Mouse (Mus musculus) lung, embryonic 16.5 days (tissue): ENCODE results near the gene Rgs11. TPM values are rescaled to one million over a fixed set of nuclear protein-coding genes. Genes with fewer than 3 reads are reported as not detected.

Experiments used
- ATAC-seq: fragments of 200-750 bp; cut with Nextera tagmentation; 2 replicates; pipeline ENCODE4 v1.8.0; 2017; ENCODE audit warnings: low read depth, mild to moderate bottlenecking, moderate library complexity
- H3K27ac ChIP-seq: fragments of 300-500 bp; sonication (generic); 2 replicates; pipeline ENCODE4 v1.5.1; 2014; ENCODE audit warnings: mild to moderate bottlenecking, control low read depth, low read length
- H3K27me3 ChIP-seq: fragments of 300-500 bp; sonication (generic); 2 replicates; pipeline ENCODE4 v1.6.1; 2014; ENCODE audit warnings: low read depth, low read length, mixed read lengths; ENCODE audit not compliant: control insufficient read depth, insufficient read depth
- H3K36me3 ChIP-seq: fragments of 300-500 bp; sonication (generic); 2 replicates; pipeline ENCODE4 v1.6.1; 2014; ENCODE audit warnings: low read length; ENCODE audit not compliant: control insufficient read depth, insufficient read depth
- H3K4me1 ChIP-seq: fragments of 300-500 bp; sonication (generic); replicated peaks from 2 replicates; pipeline ENCODE4 v1.6.1; 2014; ENCODE audit warnings: low read length, mixed read lengths; ENCODE audit not compliant: control insufficient read depth, insufficient read depth
- H3K4me2 ChIP-seq: fragments of 300-500 bp; sonication (generic); 2 replicates; pipeline ENCODE4 v1.6.1; 2014; ENCODE audit warnings: low read depth, low read length, control low read depth
- H3K4me3 ChIP-seq: fragments of 300-500 bp; sonication (generic); 2 replicates; pipeline ENCODE4 v1.5.1; 2014; ENCODE audit warnings: mild to moderate bottlenecking, low read length, control low read depth
- H3K9ac ChIP-seq: fragments of 300-500 bp; sonication (generic); 2 replicates; pipeline ENCODE4 v1.6.1; 2014; ENCODE audit warnings: low read length, control low read depth
- H3K9me3 ChIP-seq: fragments of 300-500 bp; sonication (generic); 2 replicates; pipeline ENCODE4 v1.6.1; 2016; ENCODE audit warnings: low read length; ENCODE audit not compliant: control insufficient read depth
- WGBS: fragments of 180-500 bp; shearing (Covaris S2); extraction: QIAGEN DNeasy Blood & Tissue Kit; methylation state at CpG from one replicate; pipeline ENCODE4 v1.1.7; 2014; 5-methylcytosine and 5-hydroxymethylcytosine counted together
- polyA plus RNA-seq: library from polyadenylated mRNA; unstranded; fragments of >200 nt; fragmentation: Nextera tagmentation; extraction: Ambion mirVana; gene quantifications from 2 replicates; pipeline ENCODE4 v1.2.1, GENCODE M21; 2015

Gene Rgs11
- polyA plus RNA-seq, 1 experiment from 2014 or later = 13.3 TPM

- peaks cover 25% of the 10 kb centered on the region for H3K36me3 ChIP-seq
- no peak overlapping the region for H3K4me2 ChIP-seq
- peaks cover 6% of the 10 kb centered on the region for H3K4me1 ChIP-seq
- H3K27me3 ChIP-seq = no peaks in the 10 kb centered on the region
- no peak overlapping the region for H3K27ac ChIP-seq
- no peak overlapping the region for H3K9ac ChIP-seq
- WGBS = 89% methylated on average over 7 of the region's 7 CpGs
- ATAC-seq = no peak
- H3K9me3 ChIP-seq = no peaks in the 10 kb centered on the region
- no peak overlapping the region for H3K4me3 ChIP-seq
These were observed 52.6 kb downstream of the Rgs11 start for GRCm38 (mm10) chr17:26255313-26255712.

Other genes starting within 250 kb of the Rgs11 start
- 21.1 TPM in 2 replicates for gene Capn15, start 217.2 kb upstream of the Rgs11 start, polyA plus RNA-seq
- gene Rab11fip3, start 133.4 kb upstream of the Rgs11 start, polyA plus RNA-seq = 6.5 and 6.7 TPM in 2 replicates
- gene Decr2, start 112.6 kb upstream of the Rgs11 start, polyA plus RNA-seq = 36.3 and 36.8 TPM in 2 replicates
- 68.3 and 69.7 TPM in 2 replicates for gene Nme4, start 107.3 kb upstream of the Rgs11 start, polyA plus RNA-seq
- gene Tmem8, start 89.7 kb upstream of the Rgs11 start, polyA plus RNA-seq = 2.2 and 3.0 TPM in 2 replicates
- 188 and 194 TPM in 2 replicates for gene Mrpl28, start 79.5 kb upstream of the Rgs11 start, polyA plus RNA-seq
- 6.9 and 7.4 TPM in 2 replicates for gene Axin1, start 64.3 kb upstream of the Rgs11 start, polyA plus RNA-seq
- 0.20 and 0.31 TPM in 2 replicates for gene Pdia2, start 3.9 kb upstream of the Rgs11 start, polyA plus RNA-seq
- 3.6 and 4.3 TPM in 2 replicates for gene Arhgdig, start 4.8 kb downstream of the Rgs11 start, polyA plus RNA-seq
- gene Fam234a, start 41.3 kb downstream of the Rgs11 start, polyA plus RNA-seq = 46.9 and 49.6 TPM in 2 replicates
- 79.8 and 86.9 TPM in 2 replicates for gene Luc7l, start 49.9 kb downstream of the Rgs11 start, polyA plus RNA-seq
- gene Neurl1b, start 211.9 kb downstream of the Rgs11 start, polyA plus RNA-seq = 1.8 and 2.3 TPM in 2 replicates